Mouse (Mus musculus) left cerebral cortex, postnatal 25 days (tissue): Measurements from ENCODE around the gene Lct. TPM values are rescaled to one million over a fixed set of nuclear protein-coding genes. Genes with fewer than 3 reads are reported as not detected.
A peak's percentile ranks its signal among the peaks of the same experiment; 100 is the strongest.
"Not testable (repeated sequence)": the region's sequence is repeated elsewhere in the genome, so short reads cannot be mapped to it uniquely, and the experiment has no call there.

Source experiments
- DNase-seq, 2 experiments: peaks; one replicate each; pipeline ENCODE4 v3.0.0; 2022; ENCODE audit warnings: low spot score in 2 of 2, mixed read lengths in 1 of 2
- intact Hi-C: fragments of 180-260 bp; cut with DNase I; formaldehyde crosslinking; loops from one replicate; pipeline ENCODE4 v1.15.1; 2025
- total RNA-seq, 2 experiments: library from RNA; stranded (reverse); gene quantifications; 2 replicates each; pipeline ENCODE4 v1.2.3; 2021

Gene Lct
- total RNA-seq, 2 experiments from 2014 or later, result 1.9 to 2.2 TPM

- intact Hi-C loops, result no loop called here
- peak in 1 of 2 experiments; percentile 37 for DNase-seq
Observed at GRCm38 (mm10) chr1:128303900-128304299, 24.2 kb downstream of the Lct start.

- DNase-seq, result peak in 1 of 2 experiments; percentile 9
- intact Hi-C loops, result no loop called here
Observed at GRCm38 (mm10) chr1:128295717-128296528, 32.2 kb downstream of the Lct start.

- DNase-seq, result peak in 1 of 2 experiments; percentile 6
- intact Hi-C loops, result no loop called here
Observed at GRCm38 (mm10) chr1:128295296-128295695, 32.8 kb downstream of the Lct start.

- peak in 1 of 2 experiments; percentile 9 for DNase-seq
- intact Hi-C loops, result no loop called here
Observed at GRCm38 (mm10) chr1:128293524-128293923, 34.6 kb downstream of the Lct start.

GRCm38 (mm10) chr1:128290295-128290694, 37.8 kb downstream of the Lct start:
- DNase-seq, result no peak
- intact Hi-C loops, result no loop called here

- intact Hi-C loops, result loop anchor here (5.0 kb wide), 1 partner anchor 547 kb away; no protein-coding TSS in a partner anchor
- no peak for DNase-seq
Observed at GRCm38 (mm10) chr1:128285136-128285535, 43.0 kb downstream of the Lct start.

GRCm38 (mm10) chr1:128284157-128284690, 43.9 kb downstream of the Lct start:
- DNase-seq, result no peak
- intact Hi-C loops, result no loop called here

- intact Hi-C loops, result no loop called here
- no peak for DNase-seq
Observed at GRCm38 (mm10) chr1:128282924-128283323, 45.2 kb downstream of the Lct start.

- DNase-seq, result no peak
- intact Hi-C loops, result no loop called here
Observed at GRCm38 (mm10) chr1:128281753-128282152, 46.4 kb downstream of the Lct start.

- intact Hi-C loops, result no loop called here
- DNase-seq, result no peak
Observed at GRCm38 (mm10) chr1:128278563-128278962, 49.6 kb downstream of the Lct start.

- DNase-seq, result no peak
- intact Hi-C loops, result no loop called here
Observed at GRCm38 (mm10) chr1:128275908-128276307, 52.2 kb downstream of the Lct start.

GRCm38 (mm10) chr1:128270731-128271130, 57.4 kb downstream of the Lct start:
- intact Hi-C loops, result no loop called here
- DNase-seq, result no peak

- DNase-seq, intact Hi-C loops: not testable (repeated sequence)
Observed at GRCm38 (mm10) chr1:128267061-128267460, 61.1 kb downstream of the Lct start.

GRCm38 (mm10) chr1:128244727-128245355, 83.3 kb downstream of the Lct start:
- no peak for DNase-seq
- intact Hi-C loops, result no loop called here

GRCm38 (mm10) chr1:128243996-128244726, 84.0 kb downstream of the Lct start:
- DNase-seq, result peak; percentile 96 to 98
- intact Hi-C loops, result no loop called here

GRCm38 (mm10) chr1:128243627-128243995, 84.5 kb downstream of the Lct start, which contains the start of gene Ubxn4:
Gene Ubxn4, plus strand, starts transcription at chr1:128243964.
- no peak for DNase-seq
- intact Hi-C loops, result no loop called here

- intact Hi-C loops, result no loop called here
- no peak for DNase-seq
Observed at GRCm38 (mm10) chr1:128235181-128235580, 92.9 kb downstream of the Lct start.
